Mouse (Mus musculus): ENCODE data around the gene Syt14. TPM values are rescaled to one million over a fixed set of nuclear protein-coding genes. Genes with fewer than 3 reads are reported as not detected.
A peak's percentile ranks its signal among the peaks of the same experiment; 100 is the strongest.

The Syt14 gene
- total RNA-seq (2022): under 1 TPM; 0.07 to 0.22 (median 0.11) TPM

DNA sequence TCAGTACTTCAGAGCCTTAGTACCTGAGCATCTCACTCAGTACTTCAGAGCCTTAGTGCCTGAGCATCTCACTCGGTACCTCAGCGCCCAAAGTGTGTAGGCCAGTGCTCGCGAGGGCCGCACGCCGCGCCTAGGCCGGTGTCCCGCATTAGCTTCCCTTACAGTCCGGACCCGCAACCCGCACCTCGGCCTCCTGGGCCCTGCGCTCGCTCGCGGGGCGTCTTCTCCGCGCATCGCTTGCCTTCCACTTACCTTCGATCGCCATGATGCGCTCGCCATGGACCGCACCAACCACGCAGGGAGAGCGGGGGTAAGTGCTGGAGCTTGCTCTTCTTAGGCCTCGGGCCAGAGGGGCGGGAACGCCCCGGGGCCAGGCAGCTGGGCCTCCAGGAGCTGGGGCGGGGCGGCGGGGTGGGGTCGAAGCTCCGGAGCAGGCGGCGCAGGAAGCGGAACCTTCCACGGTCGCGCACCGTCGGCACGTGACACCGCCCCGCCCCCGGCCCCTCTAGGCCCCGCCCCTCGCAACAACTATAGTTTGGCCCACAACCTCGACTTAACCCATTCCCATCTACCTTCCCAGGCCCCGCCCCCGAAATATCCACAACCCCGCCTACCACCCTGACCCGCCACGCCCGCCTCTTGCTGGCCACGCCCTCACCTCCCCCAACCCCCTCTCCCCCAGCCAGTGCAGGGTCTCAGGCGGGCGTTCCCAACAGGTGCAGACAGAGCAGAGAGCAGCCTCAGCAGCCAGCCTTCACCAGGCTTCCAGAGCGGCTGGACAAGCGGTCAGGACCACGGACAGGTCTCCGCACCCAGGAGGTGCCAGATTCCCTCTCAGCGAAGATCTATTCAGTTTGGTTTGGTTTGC, at the start of gene Syt14:
Syt14 (minus strand) TSS at position 405 of the 868 bp plus-strand sequence.
- peak; percentile 18 to 35 for DNase-seq (ENCODE audit: low spot score in 2 of 2)

DNA sequence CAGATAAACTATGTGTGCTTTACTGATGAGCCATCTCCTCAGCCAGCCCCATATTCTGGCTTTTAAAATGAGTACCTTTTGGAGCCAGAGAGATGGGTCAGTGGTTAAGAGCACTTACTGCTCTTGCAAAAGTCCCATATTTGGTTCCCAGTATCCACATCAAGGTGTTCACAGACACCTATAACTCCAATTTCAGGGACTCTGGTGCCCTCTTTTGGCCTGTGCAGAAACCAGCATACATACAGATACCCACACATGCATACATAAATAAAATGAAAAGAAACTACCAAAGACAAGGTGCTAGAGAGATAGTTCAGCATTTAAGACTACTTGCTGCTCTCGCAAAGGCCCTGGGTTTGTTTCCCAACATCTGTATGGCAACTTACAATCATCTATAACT, 48.4 kb upstream of the Syt14 start:
- no peak for DNase-seq (ENCODE audit: low spot score in 2 of 2)

GRCm38 (mm10) chr1:193083051-193083450, 47.5 kb upstream of the Syt14 start:
- DNase-seq (ENCODE audit: low spot score in 2 of 2): no peak

GRCm38 (mm10) chr1:193082311-193082921, 46.8 kb upstream of the Syt14 start:
- DNase-seq (ENCODE audit: low spot score in 2 of 2): no peak

- DNase-seq (ENCODE audit: low spot score in 2 of 2): no peak
Measured at GRCm38 (mm10) chr1:193062618-193063017, 27.0 kb upstream of the Syt14 start.

DNA sequence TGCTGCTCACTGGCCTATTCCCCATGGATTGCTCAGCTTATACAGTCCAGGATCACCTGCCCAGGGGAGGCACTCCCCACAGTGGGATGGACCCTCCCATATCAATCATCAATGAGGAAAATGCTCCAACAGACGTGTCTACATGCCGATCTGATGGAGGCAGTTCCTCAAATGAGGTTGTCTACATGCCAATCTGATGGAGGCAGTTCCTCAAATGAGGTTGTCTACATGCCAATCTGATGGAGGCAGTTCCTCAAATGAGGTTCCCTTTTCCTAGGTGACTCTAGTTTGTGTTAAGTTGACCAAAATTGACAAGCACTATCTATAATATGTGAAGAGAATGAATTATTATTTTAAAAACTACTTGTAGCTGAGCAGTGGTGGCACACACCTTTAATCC, 24.6 kb upstream of the Syt14 start:
- no peak for DNase-seq (ENCODE audit: low spot score in 2 of 2)

GRCm38 (mm10) chr1:193059596-193059995, 24.0 kb upstream of the Syt14 start:
- DNase-seq (ENCODE audit: low spot score in 2 of 2): no peak

DNA sequence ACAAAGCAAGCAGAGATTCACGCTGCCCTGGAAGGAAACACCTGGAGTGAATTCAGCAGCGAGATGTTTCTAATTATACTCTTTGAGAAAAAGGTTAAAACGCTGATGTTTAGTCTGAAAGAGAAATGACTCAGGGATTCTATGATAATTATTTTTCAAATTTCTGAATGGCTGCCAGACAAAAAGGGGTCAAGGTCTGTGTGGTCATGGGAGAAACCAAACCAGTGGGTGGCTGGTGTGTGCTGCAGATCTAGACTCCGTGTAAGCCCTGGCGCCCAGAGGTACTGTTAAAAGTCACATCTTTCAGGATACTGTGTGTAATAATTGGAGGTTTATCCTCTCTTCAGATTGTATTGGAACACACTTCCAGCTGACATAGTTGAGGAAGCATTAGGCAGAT, 18.8 kb upstream of the Syt14 start:
- DNase-seq (ENCODE audit: low spot score in 2 of 2): no peak

- no peak for DNase-seq (ENCODE audit: low spot score in 2 of 2)
Measured at GRCm38 (mm10) chr1:193053065-193053464, 17.5 kb upstream of the Syt14 start.

- DNase-seq (ENCODE audit: low spot score in 2 of 2): no peak
Measured at GRCm38 (mm10) chr1:193047616-193048015, 12.0 kb upstream of the Syt14 start.

- no peak for DNase-seq (ENCODE audit: low spot score in 2 of 2)
Measured at GRCm38 (mm10) chr1:193042760-193043295, 7.3 kb upstream of the Syt14 start.

DNA sequence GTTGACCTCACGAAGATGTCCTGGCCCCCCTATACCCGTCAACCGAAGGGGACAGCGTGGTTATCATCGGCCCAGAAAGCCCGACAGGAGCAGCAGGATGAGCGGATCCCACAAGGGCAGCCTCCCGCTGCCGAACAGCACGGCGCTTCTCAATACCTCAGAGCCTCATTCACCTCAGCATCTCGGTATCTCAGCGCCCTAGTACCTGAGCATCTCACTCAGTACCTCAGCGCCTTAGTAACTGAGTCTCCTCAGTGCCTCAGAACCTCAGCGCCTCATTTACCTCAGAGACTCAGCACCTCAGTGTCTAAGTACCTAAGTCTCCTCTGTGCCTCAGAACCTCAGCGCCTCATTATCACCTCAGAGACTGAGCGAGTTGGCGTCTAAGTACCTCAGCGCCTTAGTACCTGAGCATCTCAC, 614 bp downstream of the Syt14 start:
- no peak for DNase-seq (ENCODE audit: low spot score in 2 of 2)

DNA sequence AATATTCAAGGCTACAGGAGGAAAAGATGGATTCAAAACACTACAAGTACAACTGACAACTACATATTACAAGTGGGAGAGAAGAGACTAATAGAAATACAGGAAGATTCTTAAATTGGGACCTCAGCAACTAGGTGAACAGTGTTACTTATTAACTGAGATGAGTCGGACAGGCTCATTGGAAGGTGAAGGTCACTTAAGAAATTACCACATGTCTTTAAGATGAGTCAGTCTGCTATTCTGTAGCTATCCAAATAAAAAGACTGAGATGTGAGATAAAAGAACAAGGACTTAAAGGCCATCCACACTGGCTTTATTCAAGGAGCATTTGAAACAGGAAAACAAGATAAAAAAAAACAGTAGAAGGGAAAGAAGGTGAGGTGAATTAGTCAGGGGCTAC, 11.3 kb downstream of the Syt14 start:
- no peak for DNase-seq (ENCODE audit: low spot score in 2 of 2)

DNA sequence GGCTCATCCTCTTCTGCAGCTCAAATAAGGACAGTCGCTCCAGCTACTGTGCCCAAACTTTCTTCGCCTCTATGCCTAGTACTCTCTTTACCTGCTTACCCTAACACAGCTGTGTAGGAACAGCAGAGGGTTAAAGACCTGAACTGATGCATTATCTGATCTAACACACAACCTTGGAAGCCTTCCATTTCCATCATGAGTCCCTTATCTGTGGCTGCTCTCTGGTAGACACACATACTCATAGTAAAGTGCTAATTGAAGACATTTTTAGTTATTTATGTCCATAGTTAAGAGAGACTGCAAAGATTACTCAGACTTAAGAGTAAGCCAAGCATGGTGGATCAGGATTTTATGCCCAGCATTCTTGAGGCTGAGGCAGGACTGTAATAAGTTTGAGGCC, 23.2 kb downstream of the Syt14 start:
- DNase-seq (ENCODE audit: low spot score in 2 of 2): no peak

GRCm38 (mm10) chr1:193011000-193011769, 24.4 kb downstream of the Syt14 start:
- DNase-seq (ENCODE audit: low spot score in 2 of 2): no peak

GRCm38 (mm10) chr1:193004581-193004980, 31.0 kb downstream of the Syt14 start:
- DNase-seq (ENCODE audit: low spot score in 2 of 2): no peak

DNA sequence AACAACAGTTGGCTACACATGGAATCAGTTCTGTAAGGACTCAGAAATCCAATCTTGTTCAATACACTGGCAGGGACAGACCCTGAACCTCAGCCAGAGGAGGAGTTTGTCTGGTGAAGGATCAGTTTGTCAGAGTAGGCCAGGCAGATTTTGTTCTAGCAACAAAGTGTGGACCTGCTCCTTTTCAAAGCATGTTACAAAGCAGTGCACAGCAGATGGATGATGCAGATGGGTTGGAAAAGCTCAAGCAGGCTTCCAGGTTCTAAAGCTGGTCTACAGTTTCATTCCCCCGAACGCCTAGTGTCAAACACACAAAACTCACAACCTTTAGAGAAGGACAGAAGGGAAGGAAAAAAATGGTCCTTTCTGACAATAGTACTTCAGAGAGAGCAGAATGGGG, 31.6 kb downstream of the Syt14 start:
- no peak for DNase-seq (ENCODE audit: low spot score in 2 of 2)

- DNase-seq (ENCODE audit: low spot score in 2 of 2): no peak
Measured at GRCm38 (mm10) chr1:193002307-193002706, 33.3 kb downstream of the Syt14 start.

- DNase-seq (ENCODE audit: low spot score in 2 of 2): no peak
Measured at GRCm38 (mm10) chr1:193001587-193001986, 34.0 kb downstream of the Syt14 start.

DNA sequence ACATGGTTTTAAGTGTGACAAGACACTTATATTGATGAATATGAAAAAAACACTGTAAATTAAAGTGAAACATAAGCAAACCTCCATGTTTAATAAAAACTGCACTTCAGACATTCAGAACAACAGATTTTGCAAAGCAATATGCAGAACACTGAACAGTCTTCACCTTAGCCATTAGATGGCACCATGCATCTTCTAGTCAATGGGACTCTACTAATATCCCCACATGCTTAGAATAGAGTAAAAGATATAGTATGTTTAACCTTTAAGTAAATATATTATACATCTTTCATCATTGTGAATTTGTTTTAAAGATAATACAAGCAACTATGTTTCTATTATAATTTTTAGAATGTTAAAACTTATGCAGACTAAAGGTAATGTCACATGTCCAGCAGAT, 34.7 kb downstream of the Syt14 start:
- no peak for DNase-seq (ENCODE audit: low spot score in 2 of 2)

GRCm38 (mm10) chr1:192994179-192994873, 41.2 kb downstream of the Syt14 start:
- no peak for DNase-seq (ENCODE audit: low spot score in 2 of 2)

Measured in gastrocnemius, adult 8-10 months (tissue).